Mouse (Mus musculus) forebrain, embryonic 14.5 days (tissue): ENCODE data around the gene Trim7. TPM values are rescaled to one million over a fixed set of nuclear protein-coding genes. Genes with fewer than 3 reads are reported as not detected.
A peak's percentile ranks its signal among the peaks of the same experiment; 100 is the strongest.

ENCODE experiments used
- ATAC-seq: fragments of 200-750 bp; cut with Nextera tagmentation; 2 replicates; pipeline ENCODE4 v1.8.0; 2017; ENCODE audit warnings: mild to moderate bottlenecking, moderate library complexity
- DNase-seq: peaks from one replicate; pipeline ENCODE4 v3.0.0-alpha.2; 2015; ENCODE audit warnings: low spot score
- H3K27ac ChIP-seq: fragments of 300-500 bp; sonication (generic); 2 replicates; pipeline ENCODE4 v1.5.1; 2014; ENCODE audit warnings: low read depth, mild to moderate bottlenecking, control low read depth, low read length, moderate library complexity
- H3K27me3 ChIP-seq: fragments of 300-500 bp; sonication (generic); replicated peaks from 2 replicates; pipeline ENCODE4 v1.6.1; 2014; ENCODE audit warnings: low read length, control low read depth, mixed read lengths; ENCODE audit not compliant: control insufficient read depth, insufficient read depth
- H3K36me3 ChIP-seq: fragments of 300-500 bp; sonication (generic); 2 replicates; pipeline ENCODE4 v1.6.1; 2014; ENCODE audit warnings: low read length, control low read depth; ENCODE audit not compliant: control insufficient read depth, insufficient read depth
- H3K4me1 ChIP-seq: fragments of 300-500 bp; sonication (generic); 2 replicates; pipeline ENCODE4 v1.6.1; 2014; ENCODE audit warnings: antibody characterized with exemption, low read length, control low read depth; ENCODE audit not compliant: control insufficient read depth, insufficient read depth
- H3K4me2 ChIP-seq: fragments of 300-500 bp; sonication (generic); 2 replicates; pipeline ENCODE4 v1.6.1; 2014; ENCODE audit warnings: mild to moderate bottlenecking, control low read depth, low read length
- H3K4me3 ChIP-seq: fragments of 300-500 bp; sonication (generic); 2 replicates; pipeline ENCODE4 v1.5.1; 2014; ENCODE audit warnings: low read depth, low read length, control low read depth
- H3K9ac ChIP-seq: fragments of 300-500 bp; sonication (generic); 2 replicates; pipeline ENCODE4 v1.6.1; 2014; ENCODE audit warnings: mild to moderate bottlenecking, low read length, control low read depth, moderate library complexity
- H3K9me3 ChIP-seq: fragments of 300-500 bp; sonication (generic); replicated peaks from 2 replicates; pipeline ENCODE4 v1.6.1; 2016; ENCODE audit warnings: low read length, control low read depth, mixed read lengths; ENCODE audit not compliant: control insufficient read depth
- WGBS: fragments of 180-500 bp; shearing (Covaris S2); extraction: QIAGEN DNeasy Blood & Tissue Kit; methylation state at CpG from one replicate; pipeline ENCODE4 v1.1.7; 2014; 5-methylcytosine and 5-hydroxymethylcytosine counted together
- polyA plus RNA-seq: library from polyadenylated mRNA; unstranded; fragments of >200 nt; fragmentation: Nextera tagmentation; extraction: Ambion mirVana; gene quantifications from 2 replicates; pipeline ENCODE4 v1.2.1, GENCODE M21; 2014

Trim7 gene
- polyA plus RNA-seq, 1 experiment from 2014 or later = 0.61 TPM

- Histone ChIP-seq H3K4me3 (peak overlapping the region; percentile 36; the same call in 1 of the 2 replicates), H3K27ac (no peak overlapping the region), H3K9ac (no peak overlapping the region), H3K27me3 (0 out of 2 replicates have a peak, but pooled peaks cover 4% of the 10 kb centered on the region), H3K4me1 (peaks cover 11% of the 10 kb centered on the region), H3K4me2 (peak overlapping the region; percentile 89), H3K36me3 (no peaks in the 10 kb centered on the region), H3K9me3 (no peaks in the 10 kb centered on the region)
- 0% methylated on average over 6 of the region's 6 CpGs for WGBS
- DNase-seq (peak; percentile 92), ATAC-seq (no peak)
Measured at GRCm38 (mm10) chr11:48859014-48859413, 33.1 kb downstream of the Trim7 start.

GRCm38 (mm10) chr11:48862784-48863319, 36.9 kb downstream of the Trim7 start:
- no peak for ATAC-seq
- H3K4me2 ChIP-seq = no peak overlapping the region
- peaks cover under 1% of the 10 kb centered on the region; the same call in 1 of the 2 replicates for H3K4me1 ChIP-seq
- no peak overlapping the region for H3K9ac ChIP-seq
- H3K4me3 ChIP-seq = no peak overlapping the region
- H3K27ac ChIP-seq = no peak overlapping the region
- H3K9me3 ChIP-seq = no peaks in the 10 kb centered on the region
- DNase-seq = no peak
- no peaks in the 10 kb centered on the region for H3K36me3 ChIP-seq
- H3K27me3 ChIP-seq = 0 out of 2 replicates have a peak, but pooled peaks cover 4% of the 10 kb centered on the region
- WGBS = 93% methylated on average over 1 of the region's 1 CpGs

GRCm38 (mm10) chr11:48863808-48864207, 37.9 kb downstream of the Trim7 start:
- Histone ChIP-seq H3K27ac (no peak overlapping the region), H3K36me3 (no peaks in the 10 kb centered on the region), H3K9me3 (no peaks in the 10 kb centered on the region), H3K27me3 (0 out of 2 replicates have a peak, but pooled peaks cover 4% of the 10 kb centered on the region), H3K9ac (no peak overlapping the region), H3K4me1 (no peaks in the 10 kb centered on the region), H3K4me2 (no peak overlapping the region), H3K4me3 (no peak overlapping the region)
- 88% methylated on average over 3 of the region's 3 CpGs for WGBS
- DNase-seq (no peak), ATAC-seq (no peak)

- ATAC-seq (no peak), DNase-seq (no peak)
- no peak overlapping the region for H3K4me3 ChIP-seq
- 93% methylated on average over 9 of the region's 9 CpGs for WGBS
- no peak overlapping the region for H3K27ac ChIP-seq
- no peak overlapping the region for H3K4me2 ChIP-seq
- no peaks in the 10 kb centered on the region for H3K9me3 ChIP-seq
- no peaks in the 10 kb centered on the region for H3K36me3 ChIP-seq
- no peak overlapping the region for H3K9ac ChIP-seq
- peaks cover under 1% of the 10 kb centered on the region; the same call in 1 of the 2 replicates for H3K4me1 ChIP-seq
- H3K27me3 ChIP-seq = no peaks in the 10 kb centered on the region
Measured at GRCm38 (mm10) chr11:48866481-48866880, 40.5 kb downstream of the Trim7 start.

GRCm38 (mm10) chr11:48869380-48870110, 43.6 kb downstream of the Trim7 start:
- no peak overlapping the region for H3K4me3 ChIP-seq
- no peaks in the 10 kb centered on the region for H3K36me3 ChIP-seq
- H3K27ac ChIP-seq = no peak overlapping the region
- peaks cover 3% of the 10 kb centered on the region; the same call in 1 of the 2 replicates for H3K4me1 ChIP-seq
- no peak for DNase-seq
- H3K9ac ChIP-seq = no peak overlapping the region
- 76% methylated on average over 7 of the region's 7 CpGs for WGBS
- ATAC-seq = no peak
- no peak overlapping the region for H3K4me2 ChIP-seq
- H3K9me3 ChIP-seq = no peaks in the 10 kb centered on the region
- H3K27me3 ChIP-seq = no peaks in the 10 kb centered on the region

- no peak for DNase-seq
- H3K9me3 ChIP-seq = no peaks in the 10 kb centered on the region
- 40% methylated on average over 7 of the region's 7 CpGs for WGBS
Measured at GRCm38 (mm10) chr11:48870781-48871180, 44.8 kb downstream of the Trim7 start.

GRCm38 (mm10) chr11:48871201-48871772, 45.3 kb downstream of the Trim7 start, which contains the start of gene Irgm1:
TSS of gene Irgm1 (minus strand) at chr11:48871683.
- no peaks in the 10 kb centered on the region for H3K9me3 ChIP-seq
- no peaks in the 10 kb centered on the region for H3K36me3 ChIP-seq
- H3K27me3 ChIP-seq = no peaks in the 10 kb centered on the region
- peak within 1 kb of the TSS; percentile 61 for H3K4me2 ChIP-seq
- H3K9ac ChIP-seq = peak within 1 kb of the TSS; percentile 65
- no peak within 1 kb of the TSS for H3K27ac ChIP-seq
- H3K4me1 ChIP-seq = peaks cover 3% of the 10 kb centered on the region; the same call in 1 of the 2 replicates
- H3K4me3 ChIP-seq = peak within 1 kb of the TSS; percentile 33
- peak; percentile 63 for ATAC-seq
- peak; percentile 37 for DNase-seq
- 2% methylated on average over 19 of the region's 19 CpGs for WGBS

More at GRCm38 (mm10) chr11:48870781-48871180, 44.8 kb downstream of the Trim7 start:
- peaks cover 3% of the 10 kb centered on the region; the same call in 1 of the 2 replicates for H3K4me1 ChIP-seq
- H3K4me2 ChIP-seq = peak overlapping the region; percentile 61
- H3K27ac ChIP-seq = no peak overlapping the region
- peak overlapping the region; percentile 33 for H3K4me3 ChIP-seq
- no peaks in the 10 kb centered on the region for H3K36me3 ChIP-seq
- no peaks in the 10 kb centered on the region for H3K27me3 ChIP-seq
- no peak for ATAC-seq
- H3K9ac ChIP-seq = peak overlapping the region; percentile 65

GRCm38 (mm10) chr11:48871817-48872541, 46.0 kb downstream of the Trim7 start:
- no peaks in the 10 kb centered on the region for H3K27me3 ChIP-seq
- peak; percentile 16 for DNase-seq
- peaks cover 3% of the 10 kb centered on the region; the same call in 1 of the 2 replicates for H3K4me1 ChIP-seq

More at GRCm38 (mm10) chr11:48871817-48872541, 46.0 kb downstream of the Trim7 start:
- WGBS = 9% methylated on average over 17 of the region's 17 CpGs
- H3K36me3 ChIP-seq = no peaks in the 10 kb centered on the region
- no peak overlapping the region for H3K27ac ChIP-seq
- H3K9ac ChIP-seq = peak overlapping the region; percentile 65
- H3K4me3 ChIP-seq = peak overlapping the region; percentile 33
- H3K9me3 ChIP-seq = no peaks in the 10 kb centered on the region
- no peak for ATAC-seq
- H3K4me2 ChIP-seq = peak overlapping the region; percentile 61
